Mouse (Mus musculus) right cerebral cortex, postnatal 36 days (tissue): ENCODE data around the gene Gm2a.
"Not testable (repeated sequence)": the region's sequence is repeated elsewhere in the genome, so short reads cannot be mapped to it uniquely, and the experiment has no call there.

ENCODE experiments used
- DNase-seq, 2 experiments: peaks; one replicate each; pipeline ENCODE4 v3.0.0; 2022; ENCODE audit warnings: low spot score in 2 of 2, mixed read lengths in 1 of 2

Gene Gm2a

GRCm38 (mm10) chr11:55096731-55097462 is 1.0 kb upstream of the Gm2a start:
- DNase-seq, result no peak

DNA sequence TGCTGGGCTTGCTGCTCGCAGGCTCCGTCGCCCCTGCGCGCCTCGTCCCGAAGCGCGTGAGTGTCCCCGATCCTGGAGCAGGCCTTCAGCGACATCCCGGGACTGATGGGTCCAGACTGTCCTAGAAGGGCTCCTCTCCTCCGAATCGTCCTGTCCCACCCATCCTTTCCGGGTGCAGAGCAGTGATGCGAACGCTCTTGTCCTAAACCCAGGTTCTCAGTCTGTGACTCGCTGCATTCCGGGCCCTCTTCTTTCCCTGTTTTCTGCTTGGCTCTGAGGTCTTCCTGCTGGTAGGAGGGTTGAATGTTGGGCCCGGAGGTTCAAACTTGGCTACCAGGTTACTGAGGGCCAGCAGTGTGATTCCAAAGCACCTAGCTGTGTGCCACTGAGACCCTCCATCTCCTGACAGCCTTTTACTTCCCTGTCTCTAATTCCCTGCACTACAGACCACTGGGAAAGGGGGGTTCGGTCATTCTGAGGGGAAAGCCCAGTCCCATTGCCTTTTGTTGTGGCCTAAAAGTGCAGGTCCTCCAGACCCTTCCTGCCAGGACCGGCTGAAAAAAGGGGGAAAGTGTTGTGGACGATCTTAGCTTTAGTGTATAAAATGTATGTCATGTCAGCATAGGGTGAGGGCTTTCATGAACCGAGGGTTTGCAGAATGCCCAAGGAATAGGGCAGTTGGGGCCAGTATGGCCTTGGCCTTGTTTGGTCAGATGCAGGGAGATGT is 437 bp downstream of the Gm2a start:
- no peak for DNase-seq

GRCm38 (mm10) chr11:55099019-55099771 is 1.3 kb downstream of the Gm2a start:
- no peak for DNase-seq

- no peak for DNase-seq
These were observed 2.0 kb downstream of the Gm2a start for GRCm38 (mm10) chr11:55099868-55100267.

GRCm38 (mm10) chr11:55102015-55102414 is 4.1 kb downstream of the Gm2a start:
- DNase-seq, result no peak

DNA sequence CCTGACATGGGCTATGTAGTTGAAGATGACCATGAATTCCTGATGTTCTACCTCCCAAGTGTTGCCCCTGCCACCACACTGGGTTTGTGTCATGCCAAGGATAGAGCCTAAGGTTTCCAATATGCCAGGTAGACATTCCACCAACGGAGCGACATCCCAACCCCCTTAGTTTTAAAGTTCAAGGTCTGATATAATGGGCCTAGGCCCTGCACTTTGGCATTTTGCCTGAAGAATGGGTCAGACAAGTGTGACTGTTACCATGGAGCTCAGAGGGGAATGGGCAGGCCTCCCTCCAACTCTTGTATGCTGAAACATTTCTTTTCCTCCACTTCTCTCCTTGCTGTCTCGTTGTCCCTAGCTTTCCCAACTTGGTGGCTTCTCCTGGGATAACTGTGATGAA is 5.3 kb downstream of the Gm2a start:
- no peak for DNase-seq

GRCm38 (mm10) chr11:55105389-55105788 is 7.5 kb downstream of the Gm2a start:
- no peak for DNase-seq

DNA sequence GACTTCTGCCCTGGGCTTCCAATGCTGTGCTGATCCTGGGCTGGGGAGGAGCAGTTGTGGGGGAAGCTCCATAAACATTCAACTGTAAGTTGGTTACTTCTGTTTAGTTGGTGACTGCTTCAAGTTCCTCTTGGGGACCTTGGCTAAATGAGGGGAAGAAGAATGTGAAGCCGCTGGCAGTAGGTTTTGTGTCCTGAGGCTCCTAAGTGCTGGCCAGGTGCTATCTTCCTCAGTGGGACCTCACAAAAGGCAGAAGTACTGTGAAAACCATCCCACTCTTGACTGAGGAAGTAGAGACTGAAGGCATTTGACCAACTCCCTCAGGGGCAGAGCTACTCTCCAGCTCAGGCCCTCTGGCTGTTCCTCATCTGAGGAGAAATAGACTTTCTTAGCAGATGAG is 8.7 kb downstream of the Gm2a start:
- DNase-seq, result no peak

GRCm38 (mm10) chr11:55109521-55110300 is 11.8 kb downstream of the Gm2a start:
- DNase-seq, result no peak

GRCm38 (mm10) chr11:55110566-55111169 is 12.8 kb downstream of the Gm2a start:
- no peak for DNase-seq

DNA sequence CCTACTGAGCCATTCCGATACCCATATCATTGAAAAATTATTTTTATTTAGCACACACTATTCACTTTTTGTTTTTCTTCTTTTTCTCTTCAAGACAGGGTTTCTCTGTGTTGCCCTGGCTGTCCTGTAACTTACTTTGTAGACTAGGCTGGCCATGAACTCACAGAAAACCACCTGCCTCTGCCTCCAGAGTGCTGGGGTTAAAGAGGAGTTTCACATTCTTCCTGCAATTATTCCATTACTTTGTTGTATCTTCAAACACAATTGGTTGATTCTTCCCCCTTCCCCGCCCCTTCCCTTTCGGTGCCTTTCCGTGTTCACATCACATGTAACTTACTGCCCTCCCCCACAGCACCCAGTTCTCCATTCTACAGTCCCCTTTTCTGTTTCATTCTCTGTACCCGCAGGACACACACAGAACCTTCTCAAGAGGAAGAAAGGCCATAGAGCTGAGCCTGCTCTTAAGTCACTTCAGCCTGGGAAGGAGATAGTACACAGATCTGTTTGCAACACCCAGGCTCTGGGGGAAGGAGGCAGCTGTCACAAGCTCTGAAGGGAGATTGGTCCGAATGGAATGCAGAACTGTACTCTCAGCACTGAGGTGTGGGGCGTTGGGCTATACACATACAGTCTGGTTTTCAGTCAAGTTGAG is 15.4 kb downstream of the Gm2a start:
- DNase-seq, result no peak

DNA sequence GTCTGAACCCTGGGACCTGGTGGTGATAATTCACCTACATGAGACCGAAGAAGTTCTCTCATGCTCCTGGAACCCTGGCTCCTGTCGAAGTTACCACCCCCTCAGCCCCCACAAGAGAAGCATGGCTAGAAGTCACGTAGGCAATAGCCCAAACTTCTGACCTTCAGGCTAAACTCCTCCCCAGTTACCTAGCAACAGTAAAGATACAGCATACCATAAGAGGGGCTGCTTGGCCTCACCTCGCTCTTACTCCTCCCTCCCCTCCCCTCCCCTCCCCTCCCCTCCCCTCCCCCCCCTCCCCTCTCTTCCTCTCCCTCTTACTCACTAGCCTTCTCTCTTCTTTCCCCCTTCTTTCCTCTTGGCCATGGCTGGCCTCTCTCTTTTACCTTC is 15.9 kb downstream of the Gm2a start:
- not testable (repeated sequence) for DNase-seq

DNA sequence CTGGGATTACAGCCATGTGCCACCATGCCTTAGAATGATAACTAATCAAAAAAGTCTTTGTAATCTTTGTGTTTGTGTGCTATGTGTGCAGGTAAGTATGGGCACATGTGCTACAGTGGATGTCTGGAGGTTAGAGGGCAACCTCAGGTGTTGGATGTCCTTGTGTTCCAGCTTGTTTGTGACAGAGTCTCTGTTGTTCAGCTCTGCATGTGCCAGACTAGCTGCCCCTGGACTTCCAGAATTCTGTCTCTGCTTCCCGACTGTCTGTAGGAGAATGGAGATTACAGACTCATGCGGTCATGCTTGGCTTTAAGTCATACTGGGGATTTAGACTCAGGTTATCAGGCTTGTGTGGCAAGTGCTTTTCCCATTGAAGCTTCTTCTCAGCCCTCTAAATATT is 16.4 kb downstream of the Gm2a start:
- DNase-seq, result no peak

- no peak for DNase-seq
These were observed 18.1 kb downstream of the Gm2a start for GRCm38 (mm10) chr11:55116004-55116403.

- no peak for DNase-seq
These were observed 19.1 kb downstream of the Gm2a start for GRCm38 (mm10) chr11:55117031-55117430.

- DNase-seq, result no peak
These were observed 22.4 kb downstream of the Gm2a start for GRCm38 (mm10) chr11:55120279-55120678.

DNA sequence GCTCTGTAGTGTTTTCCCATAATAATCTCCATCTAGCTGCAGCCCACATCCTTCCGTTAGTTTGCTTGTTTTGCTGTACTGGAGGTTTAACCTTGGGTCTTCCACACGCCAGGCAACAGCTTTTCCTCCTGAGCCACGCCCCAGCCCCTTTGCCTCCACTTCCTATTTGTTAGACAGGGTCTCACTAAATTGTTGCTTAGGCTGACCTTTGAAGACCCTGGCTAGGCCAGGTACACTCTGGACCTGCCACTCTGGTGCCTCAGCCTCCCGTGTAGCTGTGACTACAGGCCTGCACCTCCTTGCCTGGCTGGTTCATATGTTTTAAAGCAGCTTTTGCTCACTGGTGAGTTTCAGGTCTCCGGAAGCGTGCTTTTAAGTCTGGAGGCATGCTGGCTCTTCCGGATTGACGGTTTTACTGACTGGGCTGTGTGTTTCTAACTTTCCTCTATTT is 22.9 kb downstream of the Gm2a start:
- no peak for DNase-seq

DNA sequence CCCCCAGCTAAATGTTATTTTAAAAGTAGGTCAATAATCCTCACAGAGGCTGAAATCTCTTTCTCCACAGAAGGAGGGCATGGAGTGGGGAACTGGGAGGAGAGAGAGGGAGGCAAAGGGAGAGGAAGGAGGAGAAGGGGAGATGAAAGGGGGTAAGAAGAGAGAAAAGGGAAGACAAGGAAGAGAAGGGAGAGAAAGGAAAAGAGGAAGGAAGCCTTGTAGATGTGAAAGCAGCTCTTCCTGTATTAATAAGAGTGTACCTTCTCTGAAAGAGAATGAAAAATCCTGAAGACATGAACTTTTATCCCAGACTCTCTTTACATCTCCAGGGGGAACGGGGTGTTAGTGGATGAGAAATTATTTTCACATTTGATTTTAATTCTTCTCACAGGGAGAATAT is 23.5 kb downstream of the Gm2a start:
- no peak for DNase-seq

- no peak for DNase-seq
These were observed 28.7 kb downstream of the Gm2a start for GRCm38 (mm10) chr11:55126663-55127062.

DNA sequence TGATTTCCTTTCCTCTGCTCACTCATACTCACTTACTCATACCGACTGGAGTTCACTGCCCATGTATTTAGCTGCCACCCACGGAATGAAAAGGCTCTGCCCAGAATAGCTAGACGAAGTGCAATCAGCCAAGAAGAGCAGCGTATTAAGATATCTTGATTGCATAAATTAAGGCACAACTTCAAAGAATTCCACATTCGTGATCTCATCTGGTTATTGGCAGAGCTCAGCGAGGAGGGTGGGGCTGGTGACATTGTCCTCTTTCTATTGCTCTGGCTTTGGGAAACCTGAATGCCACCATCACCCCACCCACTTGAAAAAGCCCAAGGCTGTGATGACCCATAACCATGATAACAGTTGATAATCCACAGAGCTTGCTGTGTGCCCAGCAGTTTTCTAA is 30.0 kb downstream of the Gm2a start:
- peak in 1 of 2 experiments; percentile 18 for DNase-seq

GRCm38 (mm10) chr11:55128411-55128810 is 30.5 kb downstream of the Gm2a start:
- DNase-seq, result no peak
